In the genomic region with DNA sequence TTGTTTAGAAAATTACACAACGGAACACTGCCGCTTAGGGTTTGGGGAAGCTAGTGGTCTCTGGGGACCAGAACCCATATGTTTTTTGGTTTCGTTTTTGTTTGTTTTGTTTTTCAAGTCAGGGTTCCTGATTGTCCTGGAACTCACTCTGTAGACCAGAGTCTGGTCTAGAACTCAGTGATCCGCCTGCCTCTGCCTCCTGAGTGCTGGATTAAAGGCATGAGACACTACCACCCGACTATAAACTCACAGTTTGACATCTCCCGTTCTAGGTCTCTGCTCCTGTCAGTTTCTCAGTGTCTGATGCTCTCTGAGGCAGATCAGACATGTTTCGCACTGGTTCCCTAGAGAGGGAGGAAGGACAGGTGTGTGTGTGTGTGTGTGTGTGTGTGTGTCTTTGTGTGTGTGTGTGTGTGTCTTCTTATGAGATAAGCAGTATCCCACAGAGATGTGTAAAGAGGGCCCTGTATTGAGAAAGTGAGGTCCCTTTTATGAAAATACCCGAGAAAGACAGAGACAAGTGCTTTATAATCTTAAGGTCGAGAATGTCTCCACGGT, we compare ENCODE assay signal across 15 mouse cellular contexts. TPM values are rescaled to one million over a fixed set of nuclear protein-coding genes. Genes with fewer than 3 reads are reported as not detected.
A peak's percentile ranks its signal among the peaks of the same experiment; 100 is the strongest.
DNase-seq lines count a peak whose midpoint lies in the region; ATAC-seq and TF ChIP-seq lines count a peak whose summit lies in the region.
"Had no signal": no experiment of that assay in that cellular context is flagged by ENCODE, and none has a peak within 500 bp of the region (broad histone marks: within the 10 kb centered on the region; RNA-seq: fewer than 3 reads in every experiment).

No protein-coding gene starts in this region.

- peak overlapping the region; percentile 52; the same call in 1 of the 2 replicates for H3K27ac ChIP-seq in heart, postnatal 0 days (ENCODE audit: low read depth)
- H3K27ac ChIP-seq in spleen, adult 2 months (ENCODE audit: insufficient read depth, low read length) = peak overlapping the region; percentile 96
- no peak overlapping the region for H3K27ac ChIP-seq in liver, embryonic 16.5 days (ENCODE audit: low read length)
- H3K27ac ChIP-seq: forebrain, embryonic 15.5 days; limb, embryonic 13.5 days had no signal

- H3K9ac ChIP-seq in heart, postnatal 0 days (replicated peaks; ENCODE audit: low read depth, low read length) = 0 out of 2 replicates have a peak overlapping the region, but pooled peaks have one; percentile 20
- no peak overlapping the region for H3K9ac ChIP-seq in liver, embryonic 16.5 days (ENCODE audit: low read depth, low read length)
- H3K9ac ChIP-seq: forebrain, embryonic 15.5 days; limb, embryonic 13.5 days had no signal

- H3K4me3 ChIP-seq in heart, postnatal 0 days (ENCODE audit: low read depth, low read length) = no peak overlapping the region
- peak overlapping the region; percentile 31; the same call in 1 of the 2 replicates for H3K4me3 ChIP-seq in spleen, adult 2 months (ENCODE audit: extremely low read depth, insufficient read depth, insufficient read length)
- no peak overlapping the region for H3K4me3 ChIP-seq in liver, embryonic 16.5 days (ENCODE audit: low read depth, low read length)
- H3K4me3 ChIP-seq: erythroblast, embryonic 14.5 days; limb, embryonic 13.5 days had no signal

- TF ChIP-seq CTCF in heart, postnatal 0 days (IDR thresholded peaks at IDR 0.05; ENCODE audit: low read depth) = no peak
- TF ChIP-seq CTCF in spleen, adult 2 months (IDR thresholded peaks at IDR 0.05; ENCODE audit: extremely low read depth, insufficient read depth, insufficient read length, insufficient replicate concordance) = no peak

- no peaks in the 10 kb centered on the region for H3K4me1 ChIP-seq in heart, postnatal 0 days (ENCODE audit: control insufficient read depth, insufficient read depth)
- peaks cover 2% of the 10 kb centered on the region; the same call in 1 of the 2 replicates for H3K4me1 ChIP-seq in spleen, adult 2 months (ENCODE audit: control insufficient read depth, insufficient read depth, insufficient read length)
- H3K4me1 ChIP-seq in liver, embryonic 16.5 days (ENCODE audit: control insufficient read depth, low read depth, low read length) = peaks cover 5% of the 10 kb centered on the region

- no peak overlapping the region for H3K4me2 ChIP-seq in heart, postnatal 0 days (ENCODE audit: low read depth, low read length)
- H3K4me2 ChIP-seq in liver, embryonic 16.5 days (ENCODE audit: low read depth, low read length) = peak overlapping the region; percentile 52; the same call in 1 of the 2 replicates

- no peak for ATAC-seq in heart, postnatal 0 days (ENCODE audit: insufficient read depth, low read depth)
- ATAC-seq in liver, embryonic 16.5 days (ENCODE audit: low read depth) = no peak

- no peaks in the 10 kb centered on the region for H3K9me3 ChIP-seq in heart, postnatal 0 days (replicated peaks; ENCODE audit: control insufficient read depth, low read length)
- no peaks in the 10 kb centered on the region for H3K9me3 ChIP-seq in liver, embryonic 16.5 days (replicated peaks; ENCODE audit: control insufficient read depth, low read length)
- H3K9me3 ChIP-seq: forebrain, embryonic 15.5 days; G1E; limb, embryonic 13.5 days had no signal

- intact Hi-C loops in heart, postnatal 14 days (cut with DNase I) = loop anchor here (5.0 to 10.0 kb wide), 3 partner anchors 125 to 332 kb away; partner anchors contain the start of genes Acrbp and Iffo1

- TF ChIP-seq POLR2A in spleen, adult 2 months (IDR thresholded peaks at IDR 0.05; ENCODE audit: low read depth, low read length) = no peak

- no peak for TF ChIP-seq EP300 in heart, postnatal 0 days (IDR thresholded peaks at IDR 0.05; ENCODE audit: low read depth)

- 72% methylated on average over 10 of the region's 10 CpGs for WGBS in heart, postnatal 0 days
- WGBS in spleen, adult 2 months = 49% methylated on average over 10 of the region's 10 CpGs
- 53% methylated on average over 10 of the region's 10 CpGs for WGBS in liver, embryonic 16.5 days (ENCODE audit: insufficient replicate concordance)

- no peak for DNase-seq in heart, postnatal 0 days (ENCODE audit: low spot score)
- DNase-seq in heart, postnatal 14 days = no peak
- DNase-seq in spleen, adult 2 months (ENCODE audit: low read depth in 1 of 2, low spot score in 2 of 2) = peak; percentile 26 to 79
- no peak for DNase-seq in spleen, postnatal 14 days (ENCODE audit: low spot score in 2 of 2)
- no peak for DNase-seq in lung, postnatal 4 days
- DNase-seq in Muller cell, postnatal 12 days (ENCODE audit: inconsistent ontology term) = no peak

- no peaks in the 10 kb centered on the region for H3K27me3 ChIP-seq in heart, postnatal 0 days (ENCODE audit: control insufficient read depth, insufficient read depth, low read length)
- no peaks in the 10 kb centered on the region for H3K27me3 ChIP-seq in spleen, adult 2 months (ENCODE audit: control insufficient read depth, insufficient read depth, low read length)
- no peaks in the 10 kb centered on the region for H3K27me3 ChIP-seq in liver, embryonic 16.5 days (ENCODE audit: control insufficient read depth, insufficient read depth, low read depth, low read length)
- H3K27me3 ChIP-seq: forebrain, embryonic 15.5 days; limb, embryonic 13.5 days had no signal

- no peaks in the 10 kb centered on the region for H3K36me3 ChIP-seq in heart, postnatal 0 days (replicated peaks; ENCODE audit: control insufficient read depth, insufficient read depth, low read length)
- H3K36me3 ChIP-seq in spleen, adult 2 months (ENCODE audit: control insufficient read depth, insufficient read depth, low read length) = no peaks in the 10 kb centered on the region
- H3K36me3 ChIP-seq in liver, embryonic 16.5 days (ENCODE audit: control insufficient read depth, insufficient read depth) = no peaks in the 10 kb centered on the region
- H3K36me3 ChIP-seq: forebrain, embryonic 15.5 days; G1E; limb, embryonic 13.5 days had no signal

RNA-seq across cellular contexts. Expression of gene Tuba3a, which starts 13.5 kb away (rescaled TPM):
- total RNA-seq in heart, postnatal 0 days (2014; rRNA removed; ENCODE audit: low replicate concordance) = not detected in 2 replicates
- not detected in 2 replicates for polyA plus RNA-seq in heart, postnatal 0 days (2015; fragmentation: Nextera tagmentation; extraction: Ambion mirVana)
- total RNA-seq in heart, postnatal 14 days (2021) = not detected
- not detected in 2 replicates for polyA plus RNA-seq in spleen, adult 2 months (2012; rRNA removed)
- not detected in 2 replicates for polyA plus RNA-seq in liver, embryonic 16.5 days (2015; fragmentation: Nextera tagmentation; extraction: Ambion mirVana)
- total RNA-seq: adrenal gland, postnatal 25 days; G1E; gastrocnemius, postnatal 14 days; left cerebral cortex, adult 2 months had no signal
- polyA plus RNA-seq: erythroblast, embryonic 14.5 days; forebrain, embryonic 15.5 days; G1E; heart, embryonic 14.5 days had no signal

RNA-seq across cellular contexts. Expression of gene Cd27, which starts 35.5 kb away (rescaled TPM):
- total RNA-seq in heart, postnatal 0 days (2014; rRNA removed; ENCODE audit: low replicate concordance) = 3.4 TPM in 1 of 2 replicates, not detected in the other
- polyA plus RNA-seq in heart, postnatal 0 days (2015; fragmentation: Nextera tagmentation; extraction: Ambion mirVana) = 1.3 and 1.6 TPM in 2 replicates
- total RNA-seq in heart, postnatal 14 days (2021) = 1 to 10 TPM in 1 of 2 experiments, under 1 TPM in 1; 0.91 to 7.5 TPM
- polyA plus RNA-seq in spleen, adult 2 months (2012; rRNA removed) = 87.3 and 98.7 TPM in 2 replicates
- polyA plus RNA-seq in liver, embryonic 16.5 days (2015; fragmentation: Nextera tagmentation; extraction: Ambion mirVana) = 1.1 and 1.5 TPM in 2 replicates
- total RNA-seq: left cerebral cortex, adult 2 months had no signal
- polyA plus RNA-seq: G1E had no signal

RNA-seq across cellular contexts. Expression of gene Tapbpl, which starts 40.6 kb away (rescaled TPM):
- total RNA-seq in heart, postnatal 0 days (2014; rRNA removed; ENCODE audit: low replicate concordance) = 0.93 and 4.5 TPM in 2 replicates
- 3.9 and 4.5 TPM in 2 replicates for polyA plus RNA-seq in heart, postnatal 0 days (2015; fragmentation: Nextera tagmentation; extraction: Ambion mirVana)
- total RNA-seq in heart, postnatal 14 days (2021) = 1 to 10 TPM; 4.0 to 4.3 TPM
- polyA plus RNA-seq in spleen, adult 2 months (2012; rRNA removed) = 24.4 and 38.0 TPM in 2 replicates
- polyA plus RNA-seq in liver, embryonic 16.5 days (2015; fragmentation: Nextera tagmentation; extraction: Ambion mirVana) = 9.1 and 9.7 TPM in 2 replicates

RNA-seq across cellular contexts. Expression of gene Ltbr, which starts 41.4 kb away (rescaled TPM):
- 76.7 and 93.9 TPM in 2 replicates for total RNA-seq in heart, postnatal 0 days (2014; rRNA removed; ENCODE audit: low replicate concordance)
- 37.7 and 38.3 TPM in 2 replicates for polyA plus RNA-seq in heart, postnatal 0 days (2015; fragmentation: Nextera tagmentation; extraction: Ambion mirVana)
- 10 to 100 TPM; 34.6 to 36.0 TPM for total RNA-seq in heart, postnatal 14 days (2021)
- polyA plus RNA-seq in spleen, adult 2 months (2012; rRNA removed) = 22.8 and 24.5 TPM in 2 replicates
- polyA plus RNA-seq in liver, embryonic 16.5 days (2015; fragmentation: Nextera tagmentation; extraction: Ambion mirVana) = 22.3 and 22.5 TPM in 2 replicates
- total RNA-seq: G1E had no signal
- polyA plus RNA-seq: G1E had no signal

RNA-seq across cellular contexts. Expression of gene Scnn1a, which starts 48.2 kb away (rescaled TPM):
- 0.46 and 1.3 TPM in 2 replicates for total RNA-seq in heart, postnatal 0 days (2014; rRNA removed; ENCODE audit: low replicate concordance)
- 0.37 and 0.46 TPM in 2 replicates for polyA plus RNA-seq in heart, postnatal 0 days (2015; fragmentation: Nextera tagmentation; extraction: Ambion mirVana)
- 1 to 10 TPM in 1 of 2 experiments, under 1 TPM in 1; 1.00 to 1.1 TPM for total RNA-seq in heart, postnatal 14 days (2021)
- polyA plus RNA-seq in spleen, adult 2 months (2012; rRNA removed) = 1.5 and 2.1 TPM in 2 replicates
- 0.61 and 0.74 TPM in 2 replicates for polyA plus RNA-seq in liver, embryonic 16.5 days (2015; fragmentation: Nextera tagmentation; extraction: Ambion mirVana)
- polyA plus RNA-seq: G1E had no signal

Comparison
In these comparisons a context has a peak if more than half of its experiments do, and no peak if none do; other contexts are left out.
1. DNase-seq: peak in spleen, adult 2 months (2 of 2); none in heart, postnatal 0 days (single experiment), heart, postnatal 14 days (0 of 2), spleen, postnatal 14 days (0 of 2), lung, postnatal 4 days (0 of 2) and Muller cell, postnatal 12 days (single experiment).
2. RNA of gene Cd27, which starts 35.5 kb away (polyA plus RNA-seq): 87.3 to 98.7 TPM in spleen, adult 2 months; 1.1 to 1.5 TPM in liver, embryonic 16.5 days and 1.3 to 1.6 TPM in heart, postnatal 0 days; every median in the first group is over 10 times any median in the second.